Mouse (Mus musculus) lung, embryonic 14.5 days (tissue): ENCODE results near the gene Fam169b. TPM values are rescaled to one million over a fixed set of nuclear protein-coding genes. Genes with fewer than 3 reads are reported as not detected.
"Not testable (repeated sequence)": the region's sequence is repeated elsewhere in the genome, so short reads cannot be mapped to it uniquely, and the experiment has no call there.

Experiments used
- ATAC-seq: fragments of 200-750 bp; cut with Nextera tagmentation; 2 replicates; pipeline ENCODE4 v1.8.0; 2017; ENCODE audit warnings: mild to moderate bottlenecking, moderate TSS enrichment, moderate library complexity; ENCODE audit not compliant: insufficient read depth
- DNase-seq: peaks from one replicate; pipeline ENCODE4 v3.0.0-alpha.2; 2015
- H3K27ac ChIP-seq: fragments of 300-500 bp; sonication (generic); 2 replicates; pipeline ENCODE4 v1.5.1; 2014; ENCODE audit warnings: low read depth, mild to moderate bottlenecking, moderate library complexity
- H3K27me3 ChIP-seq: fragments of 300-500 bp; sonication (generic); 2 replicates; pipeline ENCODE4 v1.6.1; 2014; ENCODE audit warnings: low read length, control low read depth; ENCODE audit not compliant: insufficient read depth
- H3K36me3 ChIP-seq: fragments of 300-500 bp; sonication (generic); 2 replicates; pipeline ENCODE4 v1.6.1; 2014; ENCODE audit warnings: control low read depth; ENCODE audit not compliant: insufficient read depth
- H3K4me1 ChIP-seq: fragments of 300-500 bp; sonication (generic); 2 replicates; pipeline ENCODE4 v1.6.1; 2014; ENCODE audit warnings: antibody characterized with exemption, control low read depth; ENCODE audit not compliant: insufficient read depth
- H3K4me2 ChIP-seq: fragments of 300-500 bp; sonication (generic); 2 replicates; pipeline ENCODE4 v1.6.1; 2014; ENCODE audit warnings: mild to moderate bottlenecking
- H3K4me3 ChIP-seq: fragments of 300-500 bp; sonication (generic); 2 replicates; pipeline ENCODE4 v1.5.1; 2014; ENCODE audit warnings: low read depth, low read length
- H3K9ac ChIP-seq: fragments of 300-500 bp; sonication (generic); 2 replicates; pipeline ENCODE4 v1.6.1; 2014
- H3K9me3 ChIP-seq: fragments of 300-500 bp; sonication (generic); 2 replicates; pipeline ENCODE4 v1.6.1; 2016; ENCODE audit warnings: low read depth, low read length, control low read depth
- CTCF ChIP-seq: IDR thresholded peaks from 2 replicates; pipeline ENCODE4 v1.5.1; 2016; ENCODE audit warnings: antibody characterized with exemption, low read depth
- WGBS: fragments of 180-500 bp; shearing (Covaris S2); extraction: QIAGEN DNeasy Blood & Tissue Kit; methylation state at CpG from one replicate; pipeline ENCODE4 v1.1.7; 2014; 5-methylcytosine and 5-hydroxymethylcytosine counted together
- polyA plus RNA-seq: library from polyadenylated mRNA; unstranded; fragments of >200 nt; fragmentation: Nextera tagmentation; extraction: Ambion mirVana; gene quantifications from 2 replicates; pipeline ENCODE4 v1.2.1, GENCODE M21; 2014

Gene Fam169b
- polyA plus RNA-seq, 1 experiment from 2014 or later = 1.5 TPM

GRCm38 (mm10) chr7:68277897-68278270, 4.2 kb downstream of the Fam169b start:
- no peak for TF ChIP-seq CTCF
- no peak overlapping the region for H3K4me3 ChIP-seq
- WGBS = 61% methylated on average over 4 of the region's 4 CpGs
- no peak overlapping the region for H3K9ac ChIP-seq
- ATAC-seq (no peak), DNase-seq (no peak)
- peaks cover 8% of the 10 kb centered on the region; the same call in 1 of the 2 replicates for H3K27me3 ChIP-seq
- no peaks in the 10 kb centered on the region for H3K9me3 ChIP-seq
- no peak overlapping the region for H3K4me2 ChIP-seq
- H3K4me1 ChIP-seq = peaks cover 5% of the 10 kb centered on the region; the same call in 1 of the 2 replicates
- no peaks in the 10 kb centered on the region for H3K36me3 ChIP-seq
- no peak overlapping the region for H3K27ac ChIP-seq

- no peak for DNase-seq
- H3K27ac ChIP-seq = no peak overlapping the region
- peaks cover 5% of the 10 kb centered on the region; the same call in 1 of the 2 replicates for H3K4me1 ChIP-seq
- no peak overlapping the region for H3K4me3 ChIP-seq
- ATAC-seq = peak; percentile 25; the same call in 1 of the 2 replicates
- H3K4me2 ChIP-seq = no peak overlapping the region
- no peaks in the 10 kb centered on the region for H3K36me3 ChIP-seq
- peaks cover 8% of the 10 kb centered on the region; the same call in 1 of the 2 replicates for H3K27me3 ChIP-seq
- no peak for TF ChIP-seq CTCF
- H3K9me3 ChIP-seq = no peaks in the 10 kb centered on the region
- 96% methylated on average over 6 of the region's 6 CpGs for WGBS
- H3K9ac ChIP-seq = no peak overlapping the region
Observed at GRCm38 (mm10) chr7:68278385-68278784, 4.7 kb downstream of the Fam169b start.

- TF ChIP-seq CTCF = no peak
- H3K36me3 ChIP-seq = no peaks in the 10 kb centered on the region
- peaks cover 5% of the 10 kb centered on the region; the same call in 1 of the 2 replicates for H3K4me1 ChIP-seq
- H3K9ac ChIP-seq = no peak overlapping the region
- H3K4me2 ChIP-seq = no peak overlapping the region
- 62% methylated on average over 6 of the region's 6 CpGs for WGBS
- ATAC-seq (no peak), DNase-seq (no peak)
- H3K4me3 ChIP-seq = no peak overlapping the region
- no peak overlapping the region for H3K27ac ChIP-seq
- peaks cover 8% of the 10 kb centered on the region; the same call in 1 of the 2 replicates for H3K27me3 ChIP-seq
- no peaks in the 10 kb centered on the region for H3K9me3 ChIP-seq
Observed at GRCm38 (mm10) chr7:68278908-68279307, 5.3 kb downstream of the Fam169b start.

DNA sequence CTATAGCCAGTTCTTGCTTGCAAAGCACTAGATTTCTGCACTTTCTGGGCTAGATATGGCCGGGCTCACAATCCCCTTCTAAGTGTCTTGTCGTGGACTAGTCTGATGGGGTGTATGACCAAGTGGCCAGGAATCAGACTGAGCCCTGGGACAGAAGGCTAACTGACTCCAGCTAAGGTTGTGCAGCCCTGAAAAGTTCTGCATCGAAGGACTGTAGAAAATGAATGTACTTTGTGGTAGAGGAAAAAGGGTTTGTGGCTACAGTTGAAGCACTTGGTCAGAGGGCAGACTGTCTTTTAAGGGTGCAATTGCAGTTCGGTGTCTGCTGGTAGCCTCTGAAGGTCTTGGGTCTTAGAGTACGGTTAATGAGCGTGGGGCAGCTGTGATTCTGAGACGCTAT, 5.8 kb downstream of the Fam169b start:
- peaks cover 5% of the 10 kb centered on the region; the same call in 1 of the 2 replicates for H3K27me3 ChIP-seq
- no peak overlapping the region for H3K4me2 ChIP-seq
- no peak overlapping the region for H3K27ac ChIP-seq
- DNase-seq (no peak), ATAC-seq (no peak)
- no peaks in the 10 kb centered on the region for H3K9me3 ChIP-seq
- no peaks in the 10 kb centered on the region for H3K36me3 ChIP-seq
- WGBS = 87% methylated on average over 7 of the region's 7 CpGs
- H3K4me1 ChIP-seq = peaks cover 5% of the 10 kb centered on the region; the same call in 1 of the 2 replicates
- no peak for TF ChIP-seq CTCF
- H3K9ac ChIP-seq = no peak overlapping the region
- no peak overlapping the region for H3K4me3 ChIP-seq

DNA sequence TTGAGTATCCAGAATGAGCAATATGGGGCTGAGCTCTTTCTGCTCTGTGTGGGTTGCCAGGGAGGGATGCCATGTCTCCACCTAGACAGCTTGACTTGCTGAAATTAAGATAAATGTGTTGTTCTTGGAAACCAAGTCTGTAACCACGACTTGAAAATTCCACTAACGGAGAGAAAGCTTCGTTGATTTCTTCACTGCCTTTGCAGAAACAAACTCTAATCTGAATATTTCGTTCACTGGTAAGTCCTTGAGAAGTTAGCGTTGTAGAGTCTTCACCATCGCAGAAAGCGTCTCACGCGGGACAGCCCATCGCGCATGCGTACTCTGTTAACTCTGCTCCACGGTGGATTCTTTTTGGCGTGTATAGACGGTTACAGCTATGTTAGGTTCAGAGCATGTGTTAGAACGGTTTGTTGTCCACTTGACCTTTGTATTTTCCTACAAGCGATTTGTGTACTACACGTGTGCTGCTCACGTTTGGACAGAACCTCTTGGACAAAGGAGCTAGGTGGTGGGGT, 6.8 kb downstream of the Fam169b start:
- ATAC-seq = no peak
- WGBS = 85% methylated on average over 19 of the region's 19 CpGs

GRCm38 (mm10) chr7:68281341-68281740, 7.7 kb downstream of the Fam169b start:
- Histone ChIP-seq H3K9ac (no peak overlapping the region), H3K9me3 (no peaks in the 10 kb centered on the region), H3K4me2 (no peak overlapping the region), H3K36me3 (no peaks in the 10 kb centered on the region), H3K27ac (no peak overlapping the region), H3K4me3 (no peak overlapping the region), H3K4me1 (no peaks in the 10 kb centered on the region; the same call in 1 of the 2 replicates), H3K27me3 (no peaks in the 10 kb centered on the region; the same call in 1 of the 2 replicates)
- TF ChIP-seq CTCF = no peak
- WGBS = 61% methylated on average over 5 of the region's 5 CpGs
- no peak for ATAC-seq
- no peak for DNase-seq

More for the DNA sequence above, 6.8 kb downstream of the Fam169b start:
- H3K36me3 ChIP-seq = no peaks in the 10 kb centered on the region
- H3K9ac ChIP-seq = no peak overlapping the region
- H3K4me3 ChIP-seq = no peak overlapping the region
- no peak for TF ChIP-seq CTCF
- H3K4me2 ChIP-seq = no peak overlapping the region
- peaks cover 5% of the 10 kb centered on the region; the same call in 1 of the 2 replicates for H3K4me1 ChIP-seq
- no peak overlapping the region for H3K27ac ChIP-seq
- no peak for DNase-seq
- H3K9me3 ChIP-seq = no peaks in the 10 kb centered on the region
- H3K27me3 ChIP-seq = peaks cover 3% of the 10 kb centered on the region; the same call in 1 of the 2 replicates

DNA sequence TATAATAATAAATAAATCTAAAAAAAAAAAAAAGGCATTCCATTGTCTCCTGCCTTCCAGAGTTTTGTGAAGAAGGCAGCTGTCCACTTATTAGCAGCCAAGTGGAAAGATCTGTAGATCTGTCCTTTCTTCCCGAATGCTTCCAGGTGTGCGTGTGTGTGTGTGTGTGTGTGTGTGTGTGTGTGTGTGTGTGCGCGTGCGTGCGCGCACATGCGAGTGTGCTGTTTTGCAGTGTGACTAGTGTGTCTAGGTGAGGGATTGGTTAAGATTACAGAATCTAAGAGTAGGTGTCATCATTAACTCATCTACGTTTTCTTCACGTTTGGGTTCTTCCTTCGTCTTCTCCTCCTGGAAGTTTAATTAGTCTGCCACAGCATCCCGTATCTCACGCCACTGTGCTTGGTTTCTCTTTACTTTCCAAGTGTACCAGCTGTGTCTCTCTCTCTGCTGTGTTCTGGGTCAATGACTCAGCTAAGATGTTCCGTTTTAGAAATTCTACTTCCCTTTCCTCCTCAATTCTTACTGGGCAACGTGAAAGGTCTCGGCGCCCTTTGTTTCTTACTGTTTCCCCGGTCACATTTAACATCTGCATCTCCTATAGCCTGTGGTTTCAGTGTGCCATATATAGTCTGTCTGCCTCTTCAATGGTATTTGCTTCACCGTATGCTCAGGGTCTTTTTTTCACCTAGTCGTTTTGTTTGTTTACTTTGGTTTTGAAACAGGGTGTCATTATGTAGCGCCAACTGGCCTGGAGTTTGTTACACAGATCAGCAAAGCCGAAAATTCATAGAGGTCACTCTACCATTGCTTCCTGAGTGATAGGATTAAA, 8.9 kb downstream of the Fam169b start:
- 80% methylated on average over 22 of the region's 22 CpGs for WGBS
- TF ChIP-seq CTCF = no peak
- no peaks in the 10 kb centered on the region for H3K4me1 ChIP-seq
- DNase-seq (no peak), ATAC-seq (no peak)
- no peaks in the 10 kb centered on the region for H3K36me3 ChIP-seq
- no peak overlapping the region for H3K4me3 ChIP-seq
- no peak overlapping the region for H3K27ac ChIP-seq
- H3K9ac ChIP-seq = no peak overlapping the region
- no peak overlapping the region for H3K4me2 ChIP-seq
- no peaks in the 10 kb centered on the region for H3K27me3 ChIP-seq
- no peaks in the 10 kb centered on the region for H3K9me3 ChIP-seq

DNA sequence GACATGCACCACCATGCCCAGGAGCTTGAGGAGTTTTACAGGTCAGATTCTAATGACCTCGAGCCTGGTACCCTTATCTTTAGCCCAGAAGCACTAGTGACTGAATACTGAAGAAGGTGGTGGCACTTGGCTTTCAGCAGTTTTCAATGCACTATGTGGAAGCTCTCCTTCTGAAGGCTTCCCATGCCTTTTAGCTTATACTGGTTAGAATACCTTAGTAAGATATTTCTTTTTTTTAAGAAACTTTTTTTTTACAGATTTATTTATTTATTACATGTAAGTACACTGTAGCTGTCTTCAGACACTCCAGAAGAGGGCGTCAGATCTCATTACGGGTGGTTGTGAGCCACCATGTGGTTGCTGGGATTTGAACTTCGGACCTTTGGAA, 9.5 kb downstream of the Fam169b start:
- H3K4me1 ChIP-seq, H3K9ac ChIP-seq, H3K36me3 ChIP-seq, H3K4me3 ChIP-seq, H3K27ac ChIP-seq, H3K27me3 ChIP-seq, H3K9me3 ChIP-seq, ATAC-seq, H3K4me2 ChIP-seq, DNase-seq: not testable (repeated sequence)
- WGBS = 73% methylated on average over 4 of the region's 4 CpGs
